Mouse (Mus musculus) left cerebral cortex, postnatal 10 days (tissue): ENCODE results near the gene Atl1. TPM values are rescaled to one million over a fixed set of nuclear protein-coding genes. Genes with fewer than 3 reads are reported as not detected.
A peak's percentile ranks its signal among the peaks of the same experiment; 100 is the strongest.

Experiments used
- DNase-seq, 2 experiments: peaks; one replicate each; pipeline ENCODE4 v3.0.0; 2021 to 2022; ENCODE audit warnings: low spot score in 2 of 2, mixed read lengths in 1 of 2; ENCODE audit errors: extremely low spot score in 1 of 2
- intact Hi-C: fragments of 180-260 bp; cut with DNase I; formaldehyde crosslinking; loops from one replicate; pipeline ENCODE4 v1.15.1; 2025
- total RNA-seq, 2 experiments: library from RNA; stranded (reverse); gene quantifications; 2 replicates each; pipeline ENCODE4 v1.2.3; 2021

Gene Atl1
- total RNA-seq, 2 experiments from 2014 or later, result 225 to 235 TPM

DNA sequence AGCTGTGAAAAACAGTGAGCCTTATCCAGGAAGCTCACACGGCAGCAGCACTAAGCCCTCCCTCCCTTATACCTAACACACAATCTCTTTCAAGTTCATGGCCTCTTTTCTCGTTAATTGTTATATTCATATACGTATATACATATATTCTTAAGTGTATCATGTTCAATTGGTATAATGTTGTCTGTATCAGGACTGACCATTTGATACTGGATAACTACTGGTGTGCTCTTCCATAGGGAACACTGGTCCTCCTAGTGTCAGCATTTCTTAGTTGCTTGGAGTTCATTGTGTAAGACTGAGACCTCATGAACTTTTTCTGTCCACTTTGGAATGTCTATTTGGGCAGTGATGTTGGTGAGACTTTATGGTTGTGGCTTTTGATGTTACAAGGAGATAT is 30.7 kb downstream of the Atl1 start:
- DNase-seq, result no peak
- intact Hi-C loops, result no loop called here

DNA sequence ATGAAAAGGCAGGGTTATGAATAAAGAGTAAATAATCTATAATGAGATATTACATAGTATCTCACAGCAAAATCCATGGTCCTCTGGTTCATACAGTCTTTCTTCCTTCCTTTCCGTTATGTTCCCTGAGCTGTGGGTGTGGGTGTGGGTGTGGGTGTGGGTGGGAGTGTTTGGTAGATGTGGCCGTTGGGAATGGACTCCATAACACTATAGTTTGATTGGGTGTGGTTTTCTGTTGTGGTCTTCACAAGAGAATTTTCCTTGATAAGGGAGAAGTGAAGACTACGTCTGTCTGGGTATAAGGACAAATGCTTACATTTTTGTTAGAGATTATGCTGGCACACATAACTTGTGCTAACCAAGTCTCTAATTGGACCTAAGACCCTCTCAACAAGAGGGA is 31.2 kb downstream of the Atl1 start:
- no peak for DNase-seq
- intact Hi-C loops, result no loop called here

DNA sequence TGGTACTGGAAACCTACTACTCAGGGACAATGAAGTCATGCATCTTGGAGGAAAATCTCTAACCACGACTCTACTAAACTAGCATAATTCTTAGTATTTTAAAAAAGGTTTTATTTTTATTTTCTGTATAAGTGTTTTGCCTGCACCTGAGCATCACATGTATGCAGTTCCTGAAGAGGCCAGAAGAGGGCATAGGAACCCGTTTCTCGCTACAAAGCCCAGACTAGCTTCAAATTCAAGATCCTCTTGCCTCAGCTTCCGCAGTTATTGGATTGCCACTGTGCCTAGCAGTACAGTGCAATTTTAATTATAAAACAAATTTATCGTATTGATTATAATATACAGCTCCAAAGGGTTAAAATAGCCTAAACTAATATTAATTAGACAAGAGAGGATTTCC is 31.6 kb downstream of the Atl1 start:
- intact Hi-C loops, result no loop called here

DNA sequence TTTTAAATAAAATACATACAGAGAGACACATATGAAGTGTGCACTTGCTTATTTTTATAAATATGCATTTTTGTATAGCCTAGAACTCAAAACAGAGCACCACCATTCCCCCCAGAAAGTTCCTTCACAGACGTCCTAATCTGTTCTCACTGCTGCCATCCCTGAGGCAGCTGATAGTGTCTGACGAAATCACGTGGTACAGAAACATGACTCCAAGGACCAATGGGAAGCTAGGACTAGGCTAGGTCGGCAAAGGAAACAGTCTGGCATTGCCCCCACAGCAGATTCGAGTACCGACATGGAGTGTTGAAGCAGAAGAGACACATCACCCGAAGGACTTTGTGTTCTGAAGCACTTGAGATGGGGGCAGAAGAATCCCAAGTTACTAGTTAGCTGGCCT is 34.3 kb downstream of the Atl1 start:
- intact Hi-C loops, result no loop called here
- DNase-seq, result no peak

More for the DNA sequence above, 31.6 kb downstream of the Atl1 start:
- DNase-seq, result no peak

DNA sequence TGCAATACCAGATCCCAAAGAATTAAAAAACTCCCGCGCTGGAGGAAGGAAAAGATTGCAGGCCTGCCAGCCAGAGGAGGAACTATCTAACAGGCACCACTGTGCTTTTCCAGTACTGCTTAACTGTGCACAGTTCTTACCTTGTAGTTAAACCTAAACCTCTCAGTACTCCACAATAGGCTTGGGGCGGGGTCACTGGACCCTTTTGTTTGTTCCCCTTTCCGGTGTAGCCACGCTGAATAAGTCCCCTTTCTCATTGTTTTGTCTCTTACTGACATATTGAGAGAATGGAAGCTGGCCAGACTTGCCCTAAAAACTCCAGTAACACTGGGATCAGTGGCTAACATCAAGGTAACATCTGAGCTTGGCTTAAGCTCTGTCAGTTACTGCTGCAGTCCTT is 45.3 kb downstream of the Atl1 start:
- DNase-seq, result no peak
- intact Hi-C loops, result no loop called here

DNA sequence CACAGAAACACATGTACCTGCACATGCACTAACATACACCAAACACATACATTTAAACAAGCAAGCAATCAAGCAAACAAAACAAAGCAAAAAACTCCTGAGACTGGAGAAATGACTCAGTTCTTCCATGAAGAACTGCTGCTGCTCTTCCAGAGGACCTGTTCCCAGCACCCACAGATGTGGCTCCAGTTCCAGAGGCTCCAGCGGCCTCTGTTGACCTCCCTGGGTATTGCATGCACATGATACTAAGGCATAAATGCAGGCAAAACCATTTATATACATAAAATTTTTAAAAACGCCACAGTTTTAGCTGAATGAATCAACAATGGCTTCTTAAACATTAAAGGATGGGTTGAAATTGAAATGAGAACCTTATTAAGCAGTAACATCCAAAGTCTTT is 46.9 kb downstream of the Atl1 start:
- DNase-seq, result no peak
- intact Hi-C loops, result no loop called here

DNA sequence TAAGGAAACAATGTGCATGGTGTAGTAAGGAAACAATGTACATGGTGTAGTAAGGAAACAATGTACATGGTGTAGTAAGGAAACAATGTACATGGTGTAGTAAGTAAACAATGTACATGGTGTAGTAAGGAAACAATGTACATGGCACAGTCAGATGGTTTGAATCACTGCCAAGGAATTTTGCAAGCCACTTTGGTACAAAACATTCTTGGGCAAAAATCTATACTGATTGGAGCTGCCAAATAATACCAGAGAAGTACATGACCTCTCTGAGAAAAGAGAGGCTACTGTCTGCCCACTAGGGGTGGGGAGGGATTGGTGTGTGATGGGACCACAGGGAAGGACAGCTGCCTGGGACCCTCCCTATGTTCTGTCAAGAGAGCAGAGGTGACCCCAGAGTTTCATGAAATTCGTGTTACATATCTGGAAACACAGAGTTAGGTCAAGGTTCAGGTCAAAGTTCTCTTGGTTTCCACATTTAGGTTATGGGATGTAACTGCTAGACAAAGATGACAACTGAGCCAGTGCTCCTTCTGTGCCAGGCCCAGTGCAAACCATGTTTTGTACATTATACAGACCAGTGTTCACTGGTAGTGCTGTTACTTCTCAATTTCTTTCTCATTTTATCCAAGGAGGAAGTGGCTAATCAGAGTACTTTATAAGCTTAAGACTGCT is 49.4 kb downstream of the Atl1 start:
- DNase-seq, result no peak
- intact Hi-C loops, result no loop called here

DNA sequence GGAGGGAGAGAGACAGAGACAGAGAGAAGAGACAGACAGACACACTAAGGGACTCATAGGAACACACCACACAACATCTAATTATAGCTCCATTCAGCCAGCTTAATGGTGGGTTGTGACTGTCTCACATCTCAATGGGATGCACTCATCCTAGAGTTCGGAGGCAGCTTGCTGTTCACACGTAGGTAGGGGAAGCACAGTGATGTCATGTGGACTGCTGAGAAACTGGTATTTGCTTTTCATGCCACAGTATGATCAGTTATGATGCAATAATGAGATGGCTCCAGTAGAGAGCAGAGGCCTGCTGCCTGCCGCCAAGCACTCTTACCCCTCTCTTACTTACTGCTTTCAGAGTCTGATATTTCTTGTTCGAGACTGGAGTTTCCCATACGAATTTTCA is 53.4 kb downstream of the Atl1 start:
- intact Hi-C loops, result no loop called here
- DNase-seq, result no peak

DNA sequence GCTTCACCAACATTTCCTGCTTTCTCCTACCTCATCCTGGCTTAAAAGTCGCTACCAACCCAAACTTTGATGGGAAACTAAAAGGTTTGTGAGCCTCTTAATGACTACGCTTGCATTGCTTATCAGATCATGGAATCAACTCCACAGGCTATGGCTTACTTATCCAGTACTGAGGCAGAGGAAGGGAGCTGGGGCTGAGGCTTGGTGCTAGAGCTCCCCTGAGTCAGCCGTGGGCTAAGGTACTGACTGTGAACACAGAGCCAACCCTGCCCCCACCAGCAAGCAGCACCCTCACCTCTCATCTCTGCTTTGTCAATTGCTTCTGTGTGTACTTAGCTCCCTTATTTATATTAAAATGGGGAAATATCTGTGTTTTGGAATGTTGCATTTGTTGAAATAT is 55.1 kb downstream of the Atl1 start:
- intact Hi-C loops, result no loop called here
- no peak for DNase-seq

DNA sequence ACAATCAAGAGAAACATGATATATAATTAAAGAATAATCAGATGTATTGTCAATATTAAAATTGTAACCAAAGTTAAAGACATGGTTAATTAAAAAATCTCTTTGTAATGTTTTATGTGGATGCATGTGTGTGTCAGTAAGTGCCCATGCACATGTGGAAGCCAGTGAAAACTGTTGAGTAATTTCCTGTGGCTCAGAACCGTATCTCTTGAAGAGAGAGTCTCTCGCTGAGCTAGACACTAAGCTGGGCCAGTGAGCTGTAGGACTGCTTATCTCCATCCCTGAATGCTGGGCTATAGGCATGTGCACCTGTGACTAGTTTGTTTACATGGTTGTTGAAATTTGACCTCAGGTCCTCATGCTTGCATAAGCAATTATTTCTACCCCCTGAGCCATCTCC is 65.0 kb downstream of the Atl1 start:
- no peak for DNase-seq
- intact Hi-C loops, result no loop called here

DNA sequence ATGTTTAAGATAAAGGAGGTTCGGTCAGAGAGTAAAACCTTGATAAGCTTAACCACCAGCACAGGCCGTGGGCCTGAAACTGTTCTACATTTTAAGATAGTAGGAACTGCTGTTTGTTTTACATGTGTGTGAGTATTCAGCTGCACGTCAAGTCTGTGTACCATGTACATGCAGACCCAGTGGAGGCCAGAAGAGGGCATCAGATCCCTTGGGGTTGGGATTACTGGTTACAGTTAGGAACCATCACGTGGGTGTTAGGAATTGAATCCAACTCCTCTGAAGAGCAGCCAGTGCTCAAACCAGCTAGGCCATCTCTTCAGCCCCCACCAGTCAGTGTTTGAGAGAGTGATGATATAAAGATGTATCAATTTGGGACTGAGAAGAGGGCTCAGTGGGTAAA is 70.1 kb downstream of the Atl1 start:
- peak; percentile 36 to 69 for DNase-seq

DNA sequence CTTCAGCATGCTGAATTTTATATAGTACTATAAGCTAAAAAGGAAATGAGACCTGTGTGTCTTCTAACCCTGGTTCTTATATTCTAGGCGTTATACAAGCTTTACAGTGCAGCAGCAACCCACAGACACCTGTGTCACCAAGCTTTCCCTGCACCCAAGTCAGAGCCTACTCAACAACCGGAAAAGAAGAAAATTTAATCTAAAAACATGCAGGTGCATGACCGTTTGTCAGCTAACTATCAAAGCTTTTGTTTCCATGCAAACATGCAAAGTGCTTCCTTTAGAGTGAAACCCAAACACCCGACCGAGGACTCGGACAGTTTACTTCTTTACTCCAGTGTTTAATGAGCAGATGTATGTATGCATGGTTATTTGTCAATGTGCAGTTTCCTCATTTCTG is 70.7 kb downstream of the Atl1 start:
- intact Hi-C loops, result loop anchor here (5.0 kb wide), 1 partner anchor 99 kb away; no protein-coding TSS in a partner anchor
- no peak for DNase-seq

More for the DNA sequence above, 70.1 kb downstream of the Atl1 start:
- intact Hi-C loops, result loop anchor here (5.0 kb wide), 1 partner anchor 100 kb away; no protein-coding TSS in a partner anchor

DNA sequence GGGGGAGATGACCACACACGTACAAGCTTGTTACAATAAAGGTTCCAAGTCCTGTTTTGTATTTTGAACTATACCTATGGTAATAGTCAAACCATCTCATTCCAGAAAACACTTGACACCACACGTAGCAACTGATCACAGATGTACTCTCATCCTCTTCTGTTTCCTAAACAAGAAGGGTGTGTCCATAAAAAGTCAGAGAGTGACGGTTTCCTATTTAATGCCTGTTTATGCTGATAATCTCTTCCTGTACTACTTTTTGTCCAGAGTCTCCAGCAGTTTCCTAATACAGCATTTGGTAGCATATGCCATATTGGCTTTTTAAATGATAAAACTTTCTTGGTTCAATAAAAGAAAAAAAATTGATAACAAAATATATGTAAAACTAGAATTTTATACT is 73.2 kb downstream of the Atl1 start:
- intact Hi-C loops, result no loop called here

DNA sequence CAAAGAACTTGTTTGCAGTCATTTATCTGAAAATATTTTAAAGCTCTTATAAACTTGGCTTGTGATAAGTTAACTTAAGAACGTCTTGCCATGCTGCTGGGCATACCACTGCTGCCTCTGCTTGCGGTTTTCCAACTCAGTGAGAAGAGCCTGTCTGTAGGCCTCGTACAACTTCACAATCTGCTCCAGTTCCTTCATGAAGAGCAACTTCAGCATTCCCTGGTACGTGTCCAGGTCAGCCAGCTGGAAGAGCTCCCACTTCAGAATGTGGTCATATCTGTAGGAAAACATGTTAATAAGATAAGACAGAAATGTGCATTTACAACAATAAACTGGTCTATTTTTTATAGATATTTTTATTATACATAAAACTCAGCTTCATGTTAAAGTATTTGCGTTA is 73.7 kb downstream of the Atl1 start:
- intact Hi-C loops, result no loop called here
- no peak for DNase-seq

More for the DNA sequence above, 73.2 kb downstream of the Atl1 start:
- DNase-seq, result no peak

DNA sequence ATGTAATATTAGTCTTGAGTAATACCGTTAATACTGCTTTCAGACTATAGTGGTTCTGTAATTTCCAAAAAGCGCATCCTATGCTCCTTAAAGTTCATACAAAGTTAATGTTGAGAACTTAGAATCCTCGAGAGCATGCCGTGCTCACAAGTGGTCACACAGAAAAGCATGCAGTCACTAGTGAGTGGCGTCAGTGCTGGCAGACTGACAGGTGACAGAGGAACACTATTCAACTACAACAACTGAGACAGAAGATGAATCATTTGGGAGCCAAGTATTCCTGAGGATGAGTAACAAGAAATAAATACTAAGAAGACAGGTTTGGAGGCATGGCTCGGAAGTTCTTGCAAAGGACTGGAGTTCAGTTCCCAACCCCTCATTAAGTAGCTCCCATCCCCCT is 74.7 kb downstream of the Atl1 start:
- intact Hi-C loops, result no loop called here
- DNase-seq, result no peak

DNA sequence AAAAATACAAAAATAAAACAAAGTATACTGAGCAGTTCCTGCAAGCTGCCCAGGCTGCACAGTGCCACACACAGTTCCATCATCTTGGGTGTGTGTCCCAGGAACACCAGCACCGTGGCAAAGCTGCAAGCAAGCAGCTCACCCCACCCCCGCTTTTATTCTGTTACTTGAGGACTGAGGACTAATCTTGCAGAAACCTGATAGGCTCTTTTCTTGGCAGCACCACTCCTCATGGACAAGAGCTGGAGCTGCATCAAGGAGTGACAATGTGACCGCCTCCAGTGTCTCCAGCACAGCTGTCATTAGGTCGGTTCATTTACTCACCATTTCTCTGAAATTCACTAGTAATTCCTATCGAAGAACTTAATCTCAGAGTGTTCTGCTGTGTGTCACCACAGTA is 75.7 kb downstream of the Atl1 start:
- intact Hi-C loops, result no loop called here
- DNase-seq, result no peak

DNA sequence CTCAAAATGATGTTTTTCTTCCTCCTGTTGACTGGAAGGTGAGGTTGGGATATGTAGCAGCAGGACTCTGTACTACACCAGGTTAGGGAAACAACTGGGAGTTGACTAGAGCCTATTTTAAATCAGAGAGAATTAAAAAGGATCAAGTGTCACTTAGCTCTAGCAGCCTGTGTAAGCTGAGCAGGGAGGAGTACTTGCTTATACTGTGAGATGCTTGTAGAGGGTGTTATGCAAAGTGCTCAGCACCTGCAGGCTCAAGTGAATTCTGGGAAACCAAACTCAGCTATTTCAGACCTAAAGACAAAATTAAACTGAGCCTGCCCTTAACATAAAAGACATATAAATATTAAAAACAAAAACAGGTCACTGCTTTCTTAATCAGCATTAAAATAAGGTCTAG is 81.3 kb downstream of the Atl1 start:
- intact Hi-C loops, result no loop called here
- no peak for DNase-seq

DNA sequence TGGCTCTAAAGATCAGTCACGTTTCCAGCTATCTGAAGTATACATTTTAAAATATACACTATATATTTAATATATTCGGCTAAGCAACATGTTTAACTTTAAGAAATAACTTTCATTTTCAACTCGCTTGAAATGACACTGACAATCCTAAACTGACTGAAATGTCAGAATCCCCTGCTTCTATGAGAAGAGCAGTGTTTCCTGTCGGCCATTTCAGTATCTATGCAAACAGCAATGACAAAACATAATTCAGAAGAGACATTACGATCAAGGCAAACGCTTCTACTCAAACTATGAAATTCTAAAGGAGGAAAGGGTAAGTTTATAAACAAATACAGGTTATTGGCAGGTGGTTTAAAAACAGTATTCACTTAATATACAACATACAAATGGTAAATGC is 84.3 kb downstream of the Atl1 start:
- intact Hi-C loops, result no loop called here
- DNase-seq, result no peak

DNA sequence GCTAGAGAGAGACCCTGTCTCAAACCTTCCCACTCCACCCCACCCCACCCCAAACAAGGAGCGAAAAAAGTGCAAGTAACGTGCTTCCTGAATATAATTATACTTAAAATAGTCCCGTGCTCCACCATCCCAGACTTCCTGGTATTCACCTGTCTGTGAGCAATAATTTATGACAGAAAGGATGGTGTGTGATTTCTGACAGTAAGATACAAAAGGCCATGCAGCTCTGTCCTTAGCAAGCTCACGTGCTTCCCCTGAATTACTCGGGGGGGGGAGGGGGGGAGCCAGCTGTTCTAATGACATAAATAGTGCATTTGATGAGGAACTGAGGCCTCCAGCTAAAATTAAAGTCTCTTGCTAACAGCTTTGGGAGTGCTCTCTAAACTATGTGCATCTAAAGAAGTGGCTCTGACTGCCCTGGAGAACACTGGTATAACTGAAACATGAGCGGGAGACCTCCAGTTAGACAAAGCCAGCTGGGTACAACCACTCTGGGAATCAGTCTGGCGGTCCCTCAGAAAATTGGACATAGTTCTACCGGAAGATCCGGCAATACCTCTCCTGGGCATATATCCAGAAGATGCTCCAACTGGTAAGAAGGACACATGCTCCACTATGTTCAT is 85.1 kb downstream of the Atl1 start:
- DNase-seq, result no peak
- intact Hi-C loops, result no loop called here

DNA sequence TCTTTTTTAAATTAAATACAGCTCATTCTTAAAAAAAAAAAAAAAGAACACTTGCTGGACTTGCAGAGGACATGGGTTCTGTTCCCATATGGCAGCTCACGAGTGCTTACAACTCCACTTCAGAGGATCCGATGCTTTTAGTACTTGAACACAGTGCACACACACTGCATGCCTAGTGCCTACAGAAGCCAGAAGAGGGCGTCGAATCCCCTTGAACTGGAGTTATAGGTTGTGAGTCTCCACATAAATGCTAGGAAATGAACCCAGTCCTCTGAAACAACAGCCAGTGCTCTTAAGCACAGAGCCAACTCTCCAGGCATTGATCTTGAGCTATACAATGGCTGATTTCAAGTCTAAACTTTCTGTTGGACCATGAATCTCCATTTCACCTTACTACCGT is 90.5 kb downstream of the Atl1 start:
- intact Hi-C loops, result loop anchor here (10.0 kb wide), 1 partner anchor 162 kb away; no protein-coding TSS in a partner anchor
- no peak for DNase-seq

DNA sequence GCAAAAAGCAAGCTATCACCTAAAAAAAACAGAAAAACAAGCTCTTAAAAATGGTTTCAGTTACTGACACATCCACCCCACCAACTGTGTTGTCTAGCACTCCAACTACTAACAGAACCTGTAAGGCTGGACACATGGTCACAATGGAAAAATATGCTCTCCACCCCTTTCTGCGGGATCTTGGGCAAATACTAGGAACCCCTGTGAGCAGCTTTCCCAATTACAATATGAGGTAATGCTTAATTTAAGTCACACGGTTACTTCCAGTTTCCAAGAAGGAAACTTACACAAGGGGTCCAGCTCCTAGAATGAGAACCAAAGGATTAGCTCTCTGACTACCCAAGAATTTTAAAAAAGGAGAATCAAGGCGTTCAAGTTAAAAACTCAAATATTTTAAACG is 93.1 kb downstream of the Atl1 start:
- intact Hi-C loops, result loop anchor here (1.0 to 10.0 kb wide), 2 partner anchors 35 to 159 kb away; no protein-coding TSS in a partner anchor
- no peak for DNase-seq
